Mouse (Mus musculus): ENCODE results near the gene Hist1h2ab. TPM values are rescaled to one million over a fixed set of nuclear protein-coding genes. Genes with fewer than 3 reads are reported as not detected.
"Not testable (repeated sequence)": the region's sequence is repeated elsewhere in the genome, so short reads cannot be mapped to it uniquely, and the experiment has no call there.

Hist1h2ab gene
- polyA plus RNA-seq, 1 experiment from 2014 or later: 15.7 TPM

DNA sequence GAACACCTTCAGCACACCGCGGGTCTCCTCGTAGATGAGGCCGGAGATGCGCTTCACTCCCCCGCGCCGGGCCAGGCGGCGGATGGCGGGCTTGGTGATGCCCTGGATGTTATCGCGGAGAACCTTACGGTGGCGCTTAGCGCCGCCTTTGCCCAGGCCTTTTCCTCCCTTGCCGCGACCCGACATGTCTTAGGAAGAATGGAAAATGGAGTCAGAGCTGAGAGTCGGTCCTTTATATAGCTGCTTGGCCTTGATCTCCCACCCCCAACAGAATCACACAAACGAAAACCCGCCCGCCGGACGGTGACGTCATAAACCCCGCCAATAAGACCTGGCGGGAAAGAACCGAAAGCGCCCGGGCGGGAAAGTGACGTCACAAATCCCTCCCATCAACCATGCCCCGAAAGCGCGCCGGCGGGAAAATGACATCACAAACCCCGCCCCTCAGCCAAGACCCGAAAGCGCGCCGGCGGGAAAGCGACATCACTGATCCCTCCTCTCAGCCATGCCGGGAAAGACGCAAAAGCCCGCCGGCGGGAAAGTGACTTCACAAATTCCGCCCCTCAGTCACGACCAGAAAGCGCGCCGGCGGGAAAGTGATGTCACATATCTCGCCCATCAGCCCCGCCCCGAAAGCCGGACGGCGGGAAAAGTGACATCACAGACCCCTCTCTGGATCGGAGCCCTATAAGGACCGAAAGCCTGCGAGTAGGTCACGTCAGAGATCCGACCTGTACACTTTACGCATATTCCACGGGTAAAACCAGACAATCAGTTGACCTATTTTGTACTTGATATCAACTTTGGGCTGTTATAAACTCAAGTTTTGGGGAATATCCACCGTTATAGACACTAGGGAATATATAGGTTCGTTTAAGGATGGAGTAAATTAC lies 10.3 kb downstream of the Hist1h2ab start, which contains the start of gene Hist1h4a:
Gene Hist1h4a, minus strand, starts transcription at position 259 of the 893 bp plus-strand sequence.
- Histone ChIP-seq H3K4me1 (replicated peaks; ENCODE audit: control insufficient read depth, insufficient read depth) (peaks cover 3% of the 10 kb centered on the region; the same call in 1 of the 2 replicates), H3K9me3 (ENCODE audit: control insufficient read depth, low read length) (no peaks in the 10 kb centered on the region), H3K4me3 (ENCODE audit: low read depth, low read length) (peak within 1 kb of the TSS; percentile 52), H3K27me3 (ENCODE audit: control insufficient read depth, insufficient read depth, low read length) (no peaks in the 10 kb centered on the region), H3K36me3 (ENCODE audit: control insufficient read depth, insufficient read depth, low read length) (no peaks in the 10 kb centered on the region), H3K4me2 (replicated peaks; ENCODE audit: low read depth) (peak within 1 kb of the TSS; percentile 90), H3K27ac (replicated peaks) (peak within 1 kb of the TSS; percentile 88), H3K9ac (ENCODE audit: low read length) (peak within 1 kb of the TSS; percentile 58)
- ATAC-seq (ENCODE audit: low FRiP score, low TSS enrichment) (peak; percentile 84), DNase-seq (ENCODE audit: low spot score) (peak; percentile 99)
- under 1% methylated on average over 61 of the region's 72 CpGs for WGBS
- TF ChIP-seq CTCF (IDR thresholded peaks at IDR 0.05; ENCODE audit: low read depth) (no peak), EP300 (optimal IDR thresholded peaks at IDR 0.05) (peak; percentile 47)

DNA sequence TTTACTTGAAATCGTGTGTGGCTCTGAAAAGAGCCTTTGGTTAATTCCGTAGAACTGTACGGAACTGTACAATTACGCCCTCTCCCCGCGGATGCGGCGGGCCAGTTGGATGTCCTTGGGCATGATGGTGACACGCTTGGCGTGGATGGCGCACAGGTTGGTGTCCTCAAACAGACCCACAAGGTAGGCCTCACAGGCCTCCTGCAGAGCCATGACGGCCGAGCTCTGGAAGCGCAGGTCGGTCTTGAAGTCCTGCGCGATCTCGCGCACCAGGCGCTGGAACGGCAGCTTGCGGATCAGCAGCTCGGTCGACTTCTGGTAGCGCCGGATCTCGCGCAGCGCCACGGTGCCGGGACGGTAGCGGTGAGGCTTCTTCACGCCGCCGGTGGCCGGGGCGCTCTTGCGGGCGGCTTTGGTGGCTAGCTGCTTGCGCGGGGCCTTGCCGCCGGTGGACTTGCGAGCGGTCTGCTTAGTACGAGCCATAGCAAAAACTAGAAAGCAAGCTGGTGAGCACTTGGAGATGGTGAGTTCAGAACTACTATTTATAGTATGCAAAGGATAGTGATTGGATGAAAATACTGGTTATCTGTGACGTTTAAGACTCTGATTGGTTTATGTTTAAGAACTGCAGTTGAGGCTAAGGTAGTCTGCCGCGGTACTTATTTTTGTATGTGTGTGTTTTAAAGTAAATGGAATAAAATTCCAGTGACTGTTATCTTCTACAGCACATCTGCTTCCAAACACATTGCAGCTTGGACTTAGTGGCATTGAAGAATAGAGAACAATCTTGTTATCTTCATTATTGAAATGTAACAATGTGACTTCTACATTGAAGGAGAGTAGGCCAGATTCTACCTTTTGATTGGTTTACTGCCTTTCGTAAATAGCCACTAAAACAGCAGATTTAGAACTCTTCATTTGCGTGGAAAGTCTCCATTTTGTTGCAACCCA lies 11.2 kb downstream of the Hist1h2ab start, which contains the start of gene Hist1h3a:
Gene Hist1h3a, minus strand, starts transcription at position 516 of the 951 bp plus-strand sequence.
- TF ChIP-seq EP300 (optimal IDR thresholded peaks at IDR 0.05): peak; percentile 46
- under 1% methylated on average over 29 of the region's 52 CpGs for WGBS
- peak; percentile 47 for DNase-seq (ENCODE audit: low spot score)

DNA sequence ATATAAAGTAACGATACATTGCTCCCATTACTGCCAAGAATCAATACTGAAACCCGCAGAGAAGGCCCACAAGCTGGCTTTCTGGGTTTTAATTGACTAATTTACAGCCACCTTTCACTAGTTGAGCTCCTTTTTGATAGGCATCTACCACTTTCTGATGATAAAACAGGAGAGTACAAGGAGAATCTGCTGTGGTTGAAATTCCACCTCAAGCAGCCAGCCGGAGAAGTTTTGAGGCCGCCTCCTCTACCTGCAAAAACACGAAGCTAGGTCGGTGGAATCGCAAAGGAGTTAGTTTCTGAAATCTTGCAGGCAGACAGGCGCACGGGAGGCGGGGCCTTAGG lies 12.3 kb downstream of the Hist1h2ab start:
- H3K4me3 ChIP-seq (ENCODE audit: low read depth, low read length): peak overlapping the region; percentile 52
- TF ChIP-seq EP300 (optimal IDR thresholded peaks at IDR 0.05) (no peak), CTCF (IDR thresholded peaks at IDR 0.05; ENCODE audit: low read depth) (no peak)
- ATAC-seq (ENCODE audit: low FRiP score, low TSS enrichment) (no peak), DNase-seq (ENCODE audit: low spot score) (peak; percentile 92)
- peak overlapping the region; percentile 90 for H3K4me2 ChIP-seq (replicated peaks; ENCODE audit: low read depth)
- peaks cover 3% of the 10 kb centered on the region; the same call in 1 of the 2 replicates for H3K4me1 ChIP-seq (replicated peaks; ENCODE audit: control insufficient read depth, insufficient read depth)
- H3K27me3 ChIP-seq (ENCODE audit: control insufficient read depth, insufficient read depth, low read length): no peaks in the 10 kb centered on the region
- H3K27ac ChIP-seq (replicated peaks): peak overlapping the region; percentile 88
- 0% methylated on average over 10 of the region's 10 CpGs for WGBS
- peak overlapping the region; percentile 47 for H3K9ac ChIP-seq (ENCODE audit: low read length)
- H3K9me3 ChIP-seq (ENCODE audit: control insufficient read depth, low read length): no peaks in the 10 kb centered on the region
- H3K36me3 ChIP-seq (ENCODE audit: control insufficient read depth, insufficient read depth, low read length): no peaks in the 10 kb centered on the region

More for the DNA sequence above, 11.2 kb downstream of the Hist1h2ab start, which contains the start of gene Hist1h3a:
- not testable (repeated sequence) for H3K36me3 ChIP-seq (ENCODE audit: control insufficient read depth, insufficient read depth, low read length); H3K4me1 ChIP-seq (replicated peaks; ENCODE audit: control insufficient read depth, insufficient read depth); H3K9me3 ChIP-seq (ENCODE audit: control insufficient read depth, low read length); H3K27me3 ChIP-seq (ENCODE audit: control insufficient read depth, insufficient read depth, low read length)
- ATAC-seq (ENCODE audit: low FRiP score, low TSS enrichment): peak; percentile 59
- Histone ChIP-seq H3K9ac (ENCODE audit: low read length) (peak within 1 kb of the TSS; percentile 58), H3K4me2 (replicated peaks; ENCODE audit: low read depth) (peak within 1 kb of the TSS; percentile 90), H3K27ac (replicated peaks) (peak within 1 kb of the TSS; percentile 88), H3K4me3 (ENCODE audit: low read depth, low read length) (peak within 1 kb of the TSS; percentile 52)

DNA sequence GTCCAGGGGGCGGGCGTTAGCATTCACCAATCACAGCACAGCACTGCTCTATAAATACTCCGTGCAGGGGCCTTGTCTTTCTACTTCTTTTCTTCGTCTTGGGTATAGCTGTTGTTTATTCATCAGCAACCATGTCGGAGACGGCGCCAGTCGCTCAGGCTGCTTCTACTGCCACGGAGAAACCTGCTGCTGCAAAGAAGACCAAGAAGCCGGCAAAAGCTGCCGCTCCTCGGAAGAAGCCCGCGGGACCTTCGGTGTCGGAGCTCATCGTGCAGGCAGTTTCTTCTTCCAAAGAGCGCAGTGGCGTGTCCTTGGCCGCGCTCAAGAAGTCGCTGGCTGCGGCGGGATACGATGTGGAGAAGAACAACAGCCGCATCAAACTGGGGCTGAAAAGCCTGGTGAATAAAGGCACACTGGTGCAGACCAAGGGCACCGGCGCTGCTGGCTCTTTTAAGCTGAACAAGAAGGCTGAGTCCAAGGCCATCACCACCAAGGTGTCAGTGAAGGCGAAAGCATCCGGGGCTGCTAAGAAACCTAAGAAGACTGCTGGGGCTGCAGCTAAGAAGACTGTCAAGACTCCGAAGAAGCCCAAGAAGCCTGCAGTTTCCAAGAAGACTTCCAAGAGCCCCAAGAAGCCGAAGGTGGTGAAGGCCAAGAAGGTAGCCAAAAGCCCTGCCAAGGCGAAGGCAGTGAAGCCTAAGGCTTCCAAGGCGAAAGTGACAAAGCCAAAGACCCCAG lies 12.8 kb downstream of the Hist1h2ab start, which contains the start of gene Hist1h1a:
Gene Hist1h1a, plus strand, starts transcription at position 81 of the 738 bp plus-strand sequence.
- H3K4me1 ChIP-seq (replicated peaks; ENCODE audit: control insufficient read depth, insufficient read depth): peaks cover 3% of the 10 kb centered on the region; the same call in 1 of the 2 replicates
- H3K9ac ChIP-seq (ENCODE audit: low read length): peak within 1 kb of the TSS; percentile 71
- no peaks in the 10 kb centered on the region for H3K9me3 ChIP-seq (ENCODE audit: control insufficient read depth, low read length)
- ATAC-seq (ENCODE audit: low FRiP score, low TSS enrichment) (peak; percentile 78), DNase-seq (ENCODE audit: low spot score) (no peak)
- TF ChIP-seq EP300 (optimal IDR thresholded peaks at IDR 0.05) (peak; percentile 91), CTCF (IDR thresholded peaks at IDR 0.05; ENCODE audit: low read depth) (no peak)
- peak within 1 kb of the TSS; percentile 90 for H3K27ac ChIP-seq (replicated peaks)
- no peaks in the 10 kb centered on the region for H3K36me3 ChIP-seq (ENCODE audit: control insufficient read depth, insufficient read depth, low read length)
- peak within 1 kb of the TSS; percentile 90 for H3K4me2 ChIP-seq (replicated peaks; ENCODE audit: low read depth)
- no peaks in the 10 kb centered on the region for H3K27me3 ChIP-seq (ENCODE audit: control insufficient read depth, insufficient read depth, low read length)
- H3K4me3 ChIP-seq (ENCODE audit: low read depth, low read length): peak within 1 kb of the TSS; percentile 52
- WGBS: 3% methylated on average over 34 of the region's 34 CpGs

Data from stomach, postnatal 0 days (tissue).